Mouse (Mus musculus) hindbrain, embryonic 15.5 days (tissue): ENCODE measurements around the gene Prrc2a. TPM values are rescaled to one million over a fixed set of nuclear protein-coding genes. Genes with fewer than 3 reads are reported as not detected.

Source experiments
- ATAC-seq: fragments of 200-750 bp; cut with Nextera tagmentation; 2 replicates; pipeline ENCODE4 v1.8.0; 2017; ENCODE audit warnings: low read depth, moderate number of reproducible peaks, moderate TSS enrichment; ENCODE audit not compliant: low FRiP score
- H3K27ac ChIP-seq: fragments of 300-500 bp; sonication (generic); replicated peaks from 2 replicates; pipeline ENCODE4 v1.5.1; 2015; ENCODE audit warnings: mild to moderate bottlenecking, inconsistent platforms
- H3K27me3 ChIP-seq: fragments of 300-500 bp; sonication (generic); 2 replicates; pipeline ENCODE4 v1.6.1; 2015; ENCODE audit warnings: control low read depth, inconsistent platforms
- H3K36me3 ChIP-seq: fragments of 300-500 bp; sonication (generic); 2 replicates; pipeline ENCODE4 v1.6.1; 2015; ENCODE audit warnings: control low read depth, inconsistent platforms
- H3K4me1 ChIP-seq: fragments of 300-500 bp; sonication (generic); replicated peaks from 2 replicates; pipeline ENCODE4 v1.6.1; 2015; ENCODE audit warnings: control low read depth, inconsistent platforms
- H3K4me2 ChIP-seq: fragments of 300-500 bp; sonication (generic); 2 replicates; pipeline ENCODE4 v1.6.1; 2015; ENCODE audit warnings: moderate library complexity, mild to moderate bottlenecking, inconsistent platforms
- H3K4me3 ChIP-seq: fragments of 300-500 bp; sonication (generic); 2 replicates; pipeline ENCODE4 v1.5.1; 2015; ENCODE audit warnings: mild to moderate bottlenecking, inconsistent platforms
- H3K9ac ChIP-seq: fragments of 300-500 bp; sonication (generic); 2 replicates; pipeline ENCODE4 v1.6.1; 2015; ENCODE audit warnings: inconsistent platforms
- H3K9me3 ChIP-seq: fragments of 300-500 bp; sonication (generic); 2 replicates; pipeline ENCODE4 v1.6.1; 2016; ENCODE audit warnings: control low read depth, inconsistent platforms
- WGBS: fragments of 180-500 bp; shearing (Covaris S2); methylation state at CpG from one replicate; pipeline ENCODE4 v1.1.7; 2015; 5-methylcytosine and 5-hydroxymethylcytosine counted together
- microRNA-seq: library from miRNA; unstranded; fragments of <30 nt; microRNA quantifications from one replicate; pipeline ENCODE4, GENCODE M21; 2016
- polyA plus RNA-seq: library from polyadenylated mRNA; unstranded; fragments of >200 nt; fragmentation: Nextera tagmentation; extraction: Ambion mirVana; gene quantifications from 2 replicates; pipeline ENCODE4 v1.2.1, GENCODE M21; 2015

The Prrc2a gene
- polyA plus RNA-seq, 1 experiment from 2014 or later = 175 TPM

DNA sequence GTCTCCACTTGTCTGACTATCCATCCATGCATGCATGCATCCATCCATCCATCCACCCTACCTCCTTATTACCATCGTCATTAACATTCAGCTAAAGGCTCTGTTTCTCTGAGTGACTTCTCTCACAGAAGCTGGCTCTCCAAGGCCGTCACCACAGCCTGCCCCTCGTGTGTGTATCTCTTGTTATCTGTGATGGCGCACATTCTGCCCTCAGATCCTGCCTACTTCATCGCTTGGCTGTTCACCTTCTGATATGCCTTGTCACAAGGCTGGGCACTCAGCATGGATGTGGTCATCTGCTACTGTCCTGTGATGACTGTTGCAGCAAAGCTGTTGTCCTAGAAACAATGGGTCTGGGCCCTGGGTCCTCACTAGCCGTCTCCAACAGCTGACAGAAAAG, 59.9 kb downstream of the Prrc2a start:
- Histone ChIP-seq H3K4me1 (peaks cover 7% of the 10 kb centered on the region; the same call in 1 of the 2 replicates), H3K9ac (no peak overlapping the region)

DNA sequence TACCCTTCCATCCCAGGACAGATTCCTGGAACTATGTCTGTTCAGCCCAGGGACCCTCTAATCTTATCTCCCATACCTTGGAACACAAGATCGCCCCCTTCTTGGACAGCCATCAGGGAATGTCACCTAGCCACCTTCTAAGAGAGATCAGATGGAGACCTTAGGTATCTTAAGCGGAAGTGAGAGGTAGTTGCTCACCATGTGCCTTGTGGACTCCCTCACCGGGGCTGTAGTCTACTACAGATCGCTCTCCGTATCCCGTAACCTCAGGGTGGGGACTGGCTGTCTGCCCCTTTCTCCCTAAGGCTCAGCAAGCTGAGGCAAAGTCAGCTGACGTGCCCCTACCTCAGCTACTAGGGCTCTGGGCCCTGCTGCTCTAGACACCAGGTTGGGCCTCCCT, 60.6 kb downstream of the Prrc2a start:
- Histone ChIP-seq H3K9ac (no peak overlapping the region), H3K36me3 (peaks cover 36% of the 10 kb centered on the region), H3K4me2 (no peak overlapping the region), H3K27ac (no peak overlapping the region), H3K4me3 (no peak overlapping the region), H3K4me1 (peaks cover 7% of the 10 kb centered on the region; the same call in 1 of the 2 replicates), H3K9me3 (no peaks in the 10 kb centered on the region), H3K27me3 (no peaks in the 10 kb centered on the region)
- WGBS = 94% methylated on average over 7 of the region's 7 CpGs
- no peak for ATAC-seq

More for the DNA sequence above, 59.9 kb downstream of the Prrc2a start:
- Histone ChIP-seq H3K4me2 (no peak overlapping the region), H3K4me3 (no peak overlapping the region), H3K27me3 (no peaks in the 10 kb centered on the region), H3K36me3 (peaks cover 31% of the 10 kb centered on the region), H3K9me3 (no peaks in the 10 kb centered on the region), H3K27ac (no peak overlapping the region)
- ATAC-seq = no peak
- WGBS = 78% methylated on average over 6 of the region's 6 CpGs

DNA sequence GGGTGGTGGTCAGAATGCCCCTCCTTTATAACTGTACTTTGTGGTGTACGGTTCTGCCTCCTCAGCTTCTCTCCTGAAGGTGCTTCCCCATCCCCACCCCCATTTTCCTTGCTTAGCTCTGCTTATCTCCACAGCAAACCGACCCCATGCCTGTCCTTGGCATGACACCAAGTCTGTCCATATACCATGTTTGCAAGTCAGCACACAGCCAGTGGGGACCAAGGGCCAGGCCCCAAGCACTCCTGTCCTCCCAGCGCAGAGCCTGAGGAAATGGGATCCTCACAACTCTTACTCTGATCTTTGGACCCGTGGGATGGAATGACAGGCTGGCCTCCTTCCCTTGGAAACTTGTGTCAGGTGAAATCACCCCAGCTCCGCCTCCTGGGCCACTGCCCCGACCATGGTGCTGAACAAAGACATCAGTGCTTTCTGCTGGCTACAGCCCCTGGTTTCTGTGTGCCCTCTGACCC, 61.4 kb downstream of the Prrc2a start:
- 68% methylated on average over 6 of the region's 6 CpGs for WGBS

DNA sequence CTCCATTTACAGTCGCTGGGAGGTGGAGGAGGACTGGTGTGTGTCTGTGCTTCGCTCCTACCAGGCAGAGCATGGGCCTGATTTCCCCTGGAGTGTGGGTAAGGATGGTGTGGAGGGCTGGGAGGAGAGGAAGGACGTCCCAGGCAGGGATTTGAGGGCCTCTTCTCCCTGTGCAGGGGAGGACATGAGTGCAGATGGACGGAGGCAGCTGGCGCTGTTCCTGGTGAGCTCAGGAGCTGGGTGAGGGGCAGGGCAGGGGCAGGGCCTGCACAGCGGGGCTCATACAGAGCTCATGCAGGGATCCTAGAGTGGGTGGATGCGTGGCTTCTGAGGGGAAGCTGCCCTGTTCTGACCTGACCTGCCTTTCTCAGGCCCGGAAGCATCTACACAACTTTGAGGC, 62.4 kb downstream of the Prrc2a start:
- Histone ChIP-seq H3K27ac (no peak overlapping the region), H3K4me1 (peaks cover 7% of the 10 kb centered on the region; the same call in 1 of the 2 replicates), H3K27me3 (no peaks in the 10 kb centered on the region), H3K4me3 (no peak overlapping the region), H3K9ac (no peak overlapping the region), H3K9me3 (no peaks in the 10 kb centered on the region), H3K36me3 (peaks cover 53% of the 10 kb centered on the region), H3K4me2 (no peak overlapping the region)
- 77% methylated on average over 8 of the region's 8 CpGs for WGBS
- no peak for ATAC-seq

More for the DNA sequence above, 61.4 kb downstream of the Prrc2a start:
- no peak overlapping the region for H3K9ac ChIP-seq
- no peaks in the 10 kb centered on the region for H3K27me3 ChIP-seq
- peaks cover 45% of the 10 kb centered on the region for H3K36me3 ChIP-seq
- H3K4me2 ChIP-seq = no peak overlapping the region
- no peaks in the 10 kb centered on the region for H3K9me3 ChIP-seq
- H3K27ac ChIP-seq = no peak overlapping the region
- no peak overlapping the region for H3K4me3 ChIP-seq
- H3K4me1 ChIP-seq = peaks cover 7% of the 10 kb centered on the region; the same call in 1 of the 2 replicates
- ATAC-seq = no peak

DNA sequence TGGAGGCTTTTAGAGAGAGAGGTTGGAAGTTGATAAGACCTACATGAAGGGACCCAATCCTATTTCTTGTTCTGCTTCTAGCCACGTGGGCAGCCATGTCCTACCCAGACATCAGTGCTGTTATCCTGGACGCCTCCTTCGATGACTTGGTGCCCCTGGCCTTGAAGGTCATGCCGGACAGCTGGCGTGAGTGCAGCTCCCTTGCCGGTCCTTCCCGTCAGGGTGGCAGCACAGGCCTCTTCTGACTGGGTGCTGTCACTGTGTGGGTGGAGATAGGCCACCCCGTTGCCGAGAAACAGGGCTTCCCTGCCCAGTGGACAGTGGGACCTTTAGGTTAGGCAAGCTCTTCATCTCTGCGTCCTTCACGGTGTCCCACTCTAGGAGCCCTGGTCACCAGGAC, 63.5 kb downstream of the Prrc2a start:
- no peak overlapping the region for H3K27ac ChIP-seq
- no peaks in the 10 kb centered on the region for H3K27me3 ChIP-seq
- H3K4me3 ChIP-seq = no peak overlapping the region
- no peak overlapping the region for H3K4me2 ChIP-seq
- H3K9ac ChIP-seq = no peak overlapping the region
- peaks cover 4% of the 10 kb centered on the region; the same call in 1 of the 2 replicates for H3K4me1 ChIP-seq
- ATAC-seq = no peak
- 91% methylated on average over 11 of the region's 11 CpGs for WGBS
- H3K36me3 ChIP-seq = peaks cover 57% of the 10 kb centered on the region
- no peaks in the 10 kb centered on the region for H3K9me3 ChIP-seq

DNA sequence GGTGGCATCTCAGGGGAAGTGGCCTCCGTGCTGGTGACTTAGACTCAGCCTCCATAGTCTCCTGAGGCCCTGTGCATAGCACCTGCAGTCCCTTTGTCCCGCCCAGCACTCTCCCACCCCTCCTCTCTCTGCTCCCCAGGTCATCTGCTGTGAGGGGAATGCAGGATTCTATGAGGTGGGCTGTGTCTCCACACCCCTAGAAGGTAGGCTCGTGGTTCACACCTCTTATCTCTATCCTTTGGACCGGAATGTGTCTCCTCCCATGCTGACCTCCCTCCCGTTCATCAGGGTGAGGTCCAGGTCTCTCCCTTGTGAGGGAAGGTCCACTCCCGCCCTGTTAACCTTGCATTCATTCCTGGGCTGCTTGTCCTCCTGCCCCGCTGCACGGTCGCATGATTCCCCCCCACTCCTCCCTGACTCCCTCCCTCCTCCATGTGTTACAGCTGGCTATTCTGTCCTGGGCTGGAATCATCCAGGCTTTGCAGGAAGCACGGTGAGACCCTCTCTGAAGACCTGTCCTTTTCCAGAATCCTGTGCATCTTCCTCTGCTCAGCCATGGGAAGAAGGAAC, 64.4 kb downstream of the Prrc2a start:
- H3K36me3 ChIP-seq = peaks cover 61% of the 10 kb centered on the region
- H3K4me1 ChIP-seq = no peaks in the 10 kb centered on the region
- H3K9ac ChIP-seq = no peak overlapping the region
- no peak overlapping the region for H3K4me3 ChIP-seq
- no peak for ATAC-seq
- H3K27ac ChIP-seq = no peak overlapping the region
- H3K4me2 ChIP-seq = no peak overlapping the region
- no peaks in the 10 kb centered on the region for H3K9me3 ChIP-seq
- WGBS = 74% methylated on average over 10 of the region's 10 CpGs
- H3K27me3 ChIP-seq = no peaks in the 10 kb centered on the region

Small RNA genes within 50 kb of the gene (microRNA-seq; reads per million reads assigned to microRNA genes)
- gene Mir6973a (not detected), gene Mir6974 (not detected)

Other genes with a start within 250 kb of the Prrc2a start
- 35.9 and 38.3 TPM in 2 replicates for gene Neu1, start 233.6 kb downstream of the Prrc2a start, polyA plus RNA-seq
- 0.31 and 0.51 TPM in 2 replicates for gene Hspa1b, start 205.7 kb downstream of the Prrc2a start, polyA plus RNA-seq
- 1.0 TPM in 1 of 2 replicates, not detected in the other for gene Gm20481, start 195.0 kb downstream of the Prrc2a start, polyA plus RNA-seq
- gene Hspa1a, start 192.7 kb downstream of the Prrc2a start, polyA plus RNA-seq = 12.0 and 13.1 TPM in 2 replicates
- gene Hspa1l, start 192.2 kb downstream of the Prrc2a start, polyA plus RNA-seq = 1.3 and 1.8 TPM in 2 replicates
- 109 and 113 TPM in 2 replicates for gene Lsm2, start 183.0 kb downstream of the Prrc2a start, polyA plus RNA-seq
- gene Vars, start 163.9 kb downstream of the Prrc2a start, polyA plus RNA-seq = 60.4 and 68.7 TPM in 2 replicates
- 0.14 TPM in 2 replicates for gene Vwa7, start 148.3 kb downstream of the Prrc2a start, polyA plus RNA-seq
- 1.6 and 2.3 TPM in 2 replicates for gene Sapcd1, start 136.9 kb downstream of the Prrc2a start, polyA plus RNA-seq
- gene Msh5, start 118.2 kb downstream of the Prrc2a start, polyA plus RNA-seq = 1.6 and 3.4 TPM in 2 replicates
- gene Clic1, start 114.9 kb downstream of the Prrc2a start, polyA plus RNA-seq = 87.4 TPM in 2 replicates
- gene Ddah2, start 105.9 kb downstream of the Prrc2a start, polyA plus RNA-seq = 349 and 367 TPM in 2 replicates
- gene Ly6g6c, start 99.5 kb downstream of the Prrc2a start, polyA plus RNA-seq = 0.18 TPM in 1 of 2 replicates, not detected in the other
- 0.22 and 0.25 TPM in 2 replicates for gene Mpig6b, start 98.7 kb downstream of the Prrc2a start, polyA plus RNA-seq
- gene Ly6g6e, start 88.0 kb downstream of the Prrc2a start, polyA plus RNA-seq = 0.43 and 0.53 TPM in 2 replicates
- gene Ly6g6d, start 86.8 kb downstream of the Prrc2a start, polyA plus RNA-seq = 1.2 and 1.8 TPM in 2 replicates
- 0.24 TPM in 1 of 2 replicates, not detected in the other for gene Ly6g6f, start 79.3 kb downstream of the Prrc2a start, polyA plus RNA-seq
- 102 and 106 TPM in 2 replicates for gene Abhd16a, start 75.6 kb downstream of the Prrc2a start, polyA plus RNA-seq
- gene Ly6g5c, start 56.6 kb downstream of the Prrc2a start, polyA plus RNA-seq = not detected in 2 replicates
- 1.1 and 1.2 TPM in 2 replicates for gene Ly6g5b, start 49.5 kb downstream of the Prrc2a start, polyA plus RNA-seq
- gene Gpank1, start 43.4 kb downstream of the Prrc2a start, polyA plus RNA-seq = 24.3 and 25.4 TPM in 2 replicates
- 308 and 311 TPM in 2 replicates for gene Csnk2b, start 42.8 kb downstream of the Prrc2a start, polyA plus RNA-seq
- gene D17H6S53E, start 38.5 kb downstream of the Prrc2a start, polyA plus RNA-seq = 9.3 and 10.8 TPM in 2 replicates
- gene Apom, start 32.8 kb downstream of the Prrc2a start, polyA plus RNA-seq = 0.21 and 0.79 TPM in 2 replicates
- gene Bag6, start 29.7 kb downstream of the Prrc2a start, polyA plus RNA-seq = 70.0 and 75.7 TPM in 2 replicates
- gene Aif1, start 11.2 kb upstream of the Prrc2a start, polyA plus RNA-seq = 7.4 and 9.6 TPM in 2 replicates
- 5.6 and 13.9 TPM in 2 replicates for gene Lst1, start 23.5 kb upstream of the Prrc2a start, polyA plus RNA-seq
- 0.84 and 0.97 TPM in 2 replicates for gene Ltb, start 29.5 kb upstream of the Prrc2a start, polyA plus RNA-seq
- 0.13 TPM in 1 of 2 replicates, not detected in the other for gene Tnf, start 37.1 kb upstream of the Prrc2a start, polyA plus RNA-seq
- gene Lta, start 40.5 kb upstream of the Prrc2a start, polyA plus RNA-seq = 0.39 and 0.42 TPM in 2 replicates
- 0.43 and 0.55 TPM in 2 replicates for gene Gm16181, start 55.9 kb upstream of the Prrc2a start, polyA plus RNA-seq
- gene Atp6v1g2, start 68.8 kb upstream of the Prrc2a start, polyA plus RNA-seq = 99.1 and 110 TPM in 2 replicates
- 10.8 and 12.0 TPM in 2 replicates for gene Nfkbil1, start 70.9 kb upstream of the Prrc2a start, polyA plus RNA-seq
- 361 and 365 TPM in 2 replicates for gene Ddx39b, start 76.8 kb upstream of the Prrc2a start, polyA plus RNA-seq
- 118 and 128 TPM in 2 replicates for gene H2-D1, start 97.8 kb upstream of the Prrc2a start, polyA plus RNA-seq
- 0.39 and 0.58 TPM in 2 replicates for gene H2-Q1, start 155.5 kb upstream of the Prrc2a start, polyA plus RNA-seq
- 2.5 and 3.1 TPM in 2 replicates for gene H2-Q2, start 177.3 kb upstream of the Prrc2a start, polyA plus RNA-seq
- 1.0 and 1.7 TPM in 2 replicates for gene H2-Q4, start 214.7 kb upstream of the Prrc2a start, polyA plus RNA-seq